Mouse (Mus musculus): ENCODE measurements around the gene Ifnb1. TPM values are rescaled to one million over a fixed set of nuclear protein-coding genes. Genes with fewer than 3 reads are reported as not detected.

Gene Ifnb1
- total RNA-seq, 2 experiments from 2014 or later = not detected

DNA sequence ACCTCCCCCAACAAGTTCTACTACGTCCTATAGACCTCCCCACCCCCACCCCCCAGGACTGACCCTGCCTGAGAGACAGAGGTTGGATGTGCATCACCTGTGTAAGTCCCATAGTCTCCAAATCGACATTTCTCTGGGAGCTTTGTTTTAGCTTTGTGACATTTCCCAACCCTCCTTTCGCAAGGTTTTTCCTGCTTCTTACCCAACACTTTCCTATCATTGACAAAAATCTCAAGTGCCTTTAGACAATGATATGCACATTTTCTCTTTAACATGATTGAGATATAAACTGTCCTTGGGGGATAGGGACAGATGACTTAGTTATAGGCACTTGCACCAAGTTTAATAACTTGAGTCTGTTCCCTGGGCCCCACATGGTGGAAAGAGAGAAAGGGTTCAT lies 21.3 kb downstream of the Ifnb1 start:
- no peak for DNase-seq

- no peak for DNase-seq
Measured at GRCm38 (mm10) chr4:88496321-88497018, 26.1 kb downstream of the Ifnb1 start.

DNA sequence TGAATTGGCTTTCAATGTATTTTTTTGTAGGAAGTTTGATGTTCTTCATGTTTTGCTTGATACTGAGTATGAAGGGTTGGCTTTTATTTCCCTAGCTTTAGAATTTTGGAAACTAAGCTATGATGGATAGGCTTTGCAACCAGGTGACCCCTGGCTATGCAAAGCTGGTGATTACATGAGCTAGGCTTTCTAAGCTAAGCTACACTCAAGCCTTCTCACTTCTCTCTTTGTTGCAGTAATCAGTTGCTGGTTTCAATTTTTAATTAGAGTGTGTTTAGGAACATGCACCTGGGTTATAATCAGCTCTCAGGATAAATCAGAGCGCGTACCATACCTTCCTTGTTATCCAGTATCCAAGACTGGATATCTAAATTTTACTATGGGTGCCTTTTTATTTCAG lies 33.0 kb downstream of the Ifnb1 start:
- no peak for DNase-seq

DNA sequence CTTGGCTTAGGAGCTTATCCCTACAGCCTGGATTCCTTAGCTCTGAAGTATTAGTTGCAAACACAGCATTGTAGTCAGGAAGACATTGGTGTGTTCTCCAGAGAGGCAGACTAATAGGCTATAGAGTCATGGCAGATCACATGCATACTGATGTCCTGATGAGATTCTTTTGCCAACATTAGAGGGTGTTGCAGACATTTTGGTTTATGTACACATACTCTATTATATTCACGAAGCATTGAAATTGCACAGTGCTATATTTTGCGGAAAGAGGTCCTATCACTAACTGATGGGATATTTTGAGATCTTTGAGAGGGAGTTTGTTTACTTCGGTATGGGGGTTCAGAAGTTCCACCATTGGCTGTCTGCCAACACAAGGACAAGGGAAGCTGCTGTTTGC lies 34.5 kb downstream of the Ifnb1 start:
- DNase-seq = no peak

- no peak for DNase-seq
Measured at GRCm38 (mm10) chr4:88480130-88480529, 42.4 kb downstream of the Ifnb1 start.

DNA sequence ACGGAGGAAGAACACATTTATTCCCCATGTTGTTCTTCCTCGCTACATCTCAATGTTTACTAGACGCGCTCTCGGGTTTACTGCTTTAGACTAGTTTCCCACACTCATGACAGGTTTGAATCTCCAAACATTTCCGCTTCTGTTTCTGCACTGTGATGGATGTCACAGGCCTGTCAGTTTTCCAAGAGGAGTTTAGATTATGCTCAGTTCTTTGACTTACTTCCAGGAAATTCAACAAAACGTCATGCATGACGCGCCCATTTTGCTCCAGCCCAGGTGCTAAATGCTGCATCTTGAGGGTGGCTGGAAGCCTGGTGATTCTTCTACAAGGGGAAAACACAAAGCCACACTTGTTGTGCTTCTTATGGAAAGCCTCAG lies 43.8 kb downstream of the Ifnb1 start:
- DNase-seq = no peak

DNA sequence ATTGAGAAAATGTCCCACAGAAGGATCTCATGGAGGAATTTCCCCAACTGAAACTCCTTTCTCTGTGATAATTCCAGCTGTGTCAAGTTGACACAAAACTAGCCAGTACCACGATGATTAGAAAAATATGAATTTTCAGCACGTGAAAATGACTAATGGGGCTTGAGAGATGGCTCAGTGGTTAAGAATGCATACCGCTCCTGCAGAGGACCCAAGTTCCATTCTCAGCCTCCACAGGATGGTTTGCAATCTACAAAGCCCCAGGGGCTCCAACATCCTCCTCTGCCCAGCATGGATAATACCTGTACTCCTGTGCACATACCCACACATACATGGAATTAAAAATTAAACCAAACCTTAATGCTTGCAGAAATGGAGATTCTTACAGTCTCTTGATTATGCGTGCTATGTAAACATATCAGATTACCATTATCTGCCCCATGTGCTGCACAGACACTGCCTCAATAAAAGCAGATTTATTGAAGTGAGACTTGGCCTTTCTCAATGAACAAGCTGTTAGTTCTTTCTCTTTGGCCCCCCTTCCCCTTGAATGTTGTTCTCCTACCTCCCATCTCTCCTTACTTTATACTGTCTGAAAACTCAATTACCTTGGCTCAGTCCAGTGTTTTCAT lies 44.3 kb downstream of the Ifnb1 start:
- no peak for DNase-seq

- no peak for DNase-seq
Measured at GRCm38 (mm10) chr4:88476511-88477210, 45.9 kb downstream of the Ifnb1 start.

DNA sequence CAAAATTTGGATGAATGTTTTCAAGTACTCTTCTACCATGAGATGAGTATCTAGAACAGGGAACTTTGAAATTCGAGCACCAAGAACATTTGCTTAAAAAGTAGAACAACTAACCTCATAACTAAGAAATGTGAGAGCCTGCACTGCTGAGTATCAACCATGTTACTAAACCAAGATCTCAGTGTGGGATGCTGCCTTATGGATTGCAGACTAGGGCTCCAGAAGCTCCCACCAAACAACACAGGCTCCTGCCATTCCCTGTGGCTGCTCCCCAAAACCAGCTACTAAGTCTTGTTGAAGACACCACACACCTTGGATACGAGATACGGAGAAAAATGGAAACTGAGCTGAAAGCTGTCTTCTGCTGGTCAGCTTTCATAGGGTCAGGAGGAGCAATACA lies 46.5 kb downstream of the Ifnb1 start:
- no peak for DNase-seq

Other genes starting within 250 kb of the Ifnb1 start
- 1 to 10 TPM; 4.8 to 5.4 TPM for gene Hacd4, start 83.8 kb downstream of the Ifnb1 start, total RNA-seq (2021)
- not detected for gene Ifna15, start 35.5 kb upstream of the Ifnb1 start, total RNA-seq (2021)
- gene Ifna14, start 49.0 kb upstream of the Ifnb1 start, total RNA-seq (2021) = not detected
- gene Ifna9, start 69.6 kb upstream of the Ifnb1 start, total RNA-seq (2021) = not detected
- gene Ifna12, start 80.6 kb upstream of the Ifnb1 start, total RNA-seq (2021) = not detected
- not detected for gene C87499, start 111.6 kb upstream of the Ifnb1 start, total RNA-seq (2021)
- not detected for gene Ifna13, start 121.7 kb upstream of the Ifnb1 start, total RNA-seq (2021)
- gene Ifna16, start 154.2 kb upstream of the Ifnb1 start, total RNA-seq (2021) = not detected
- not detected for gene Ifna2, start 161.1 kb upstream of the Ifnb1 start, total RNA-seq (2021)
- gene Ifnab, start 168.6 kb upstream of the Ifnb1 start, total RNA-seq (2021) = not detected
- 1 to 10 TPM in 1 of 2 experiments, under 1 TPM in 1; 0.60 to 1.2 TPM for gene Gm26566, start 199.0 kb upstream of the Ifnb1 start, total RNA-seq (2021)
- gene Klhl9, start 199.7 kb upstream of the Ifnb1 start, total RNA-seq (2021) = 10 to 100 TPM; 74.5 to 81.4 TPM
- gene Gm13271, start 232.1 kb upstream of the Ifnb1 start, total RNA-seq (2021) = not detected
- gene Gm13283, start 237.3 kb upstream of the Ifnb1 start, total RNA-seq (2021) = under 1 TPM in 1 of 2 experiments, not detected in 1; 0.24 TPM

Data from adrenal gland, postnatal 10 days (tissue).